Mouse (Mus musculus) stomach, postnatal 0 days (tissue): Measurements from ENCODE around the gene Ing1. TPM values are rescaled to one million over a fixed set of nuclear protein-coding genes. Genes with fewer than 3 reads are reported as not detected.
"Not testable (repeated sequence)": the region's sequence is repeated elsewhere in the genome, so short reads cannot be mapped to it uniquely, and the experiment has no call there.

Experiments used
- ATAC-seq: fragments of 200-750 bp; cut with Nextera tagmentation; 2 replicates; pipeline ENCODE4 v1.8.0; 2017; ENCODE audit not compliant: low FRiP score, low TSS enrichment
- DNase-seq: peaks from one replicate; pipeline ENCODE4 v3.0.0-alpha.2; 2016; ENCODE audit warnings: low spot score
- H3K27ac ChIP-seq: fragments of 300-500 bp; sonication (generic); replicated peaks from 2 replicates; pipeline ENCODE4 v1.5.1; 2014; ENCODE audit warnings: mild to moderate bottlenecking, control low read depth
- H3K27me3 ChIP-seq: fragments of 300-500 bp; sonication (generic); 2 replicates; pipeline ENCODE4 v1.6.1; 2014; ENCODE audit warnings: low read length; ENCODE audit not compliant: control insufficient read depth, insufficient read depth
- H3K36me3 ChIP-seq: fragments of 300-500 bp; sonication (generic); 2 replicates; pipeline ENCODE4 v1.6.1; 2014; ENCODE audit warnings: low read length, mixed read lengths; ENCODE audit not compliant: control insufficient read depth, insufficient read depth
- H3K4me1 ChIP-seq: fragments of 300-500 bp; sonication (generic); replicated peaks from 2 replicates; pipeline ENCODE4 v1.6.1; 2014; ENCODE audit warnings: antibody characterized with exemption; ENCODE audit not compliant: control insufficient read depth, insufficient read depth
- H3K4me2 ChIP-seq: fragments of 300-500 bp; sonication (generic); replicated peaks from 2 replicates; pipeline ENCODE4 v1.6.1; 2014; ENCODE audit warnings: low read depth, mild to moderate bottlenecking, control low read depth, moderate library complexity
- H3K4me3 ChIP-seq: fragments of 300-500 bp; sonication (generic); 2 replicates; pipeline ENCODE4 v1.5.1; 2014; ENCODE audit warnings: low read depth, low read length, control low read depth
- H3K9ac ChIP-seq: fragments of 300-500 bp; sonication (generic); 2 replicates; pipeline ENCODE4 v1.6.1; 2014; ENCODE audit warnings: mild to moderate bottlenecking, low read length, control low read depth, mixed read lengths
- H3K9me3 ChIP-seq: fragments of 300-500 bp; sonication (generic); 2 replicates; pipeline ENCODE4 v1.6.1; 2016; ENCODE audit warnings: low read length; ENCODE audit not compliant: control insufficient read depth
- CTCF ChIP-seq: IDR thresholded peaks from 2 replicates; pipeline ENCODE4 v1.5.1; 2016; ENCODE audit warnings: antibody characterized with exemption, low read depth, mild to moderate bottlenecking, moderate library complexity
- EP300 ChIP-seq: optimal IDR thresholded peaks from 2 replicates; pipeline ENCODE3; 2016; ENCODE audit warnings: antibody characterized with exemption
- WGBS: fragments of 180-500 bp; shearing (Covaris S2); extraction: QIAGEN DNeasy Blood & Tissue Kit; methylation state at CpG from one replicate; pipeline ENCODE4 v1.1.7; 2014; 5-methylcytosine and 5-hydroxymethylcytosine counted together
- polyA plus RNA-seq: library from polyadenylated mRNA; unstranded; fragments of >200 nt; fragmentation: Nextera tagmentation; extraction: Ambion mirVana; gene quantifications from 2 replicates; pipeline ENCODE4 v1.2.1, GENCODE M21; 2015

Ing1 gene
- polyA plus RNA-seq, 1 experiment from 2014 or later: 23.2 TPM

DNA sequence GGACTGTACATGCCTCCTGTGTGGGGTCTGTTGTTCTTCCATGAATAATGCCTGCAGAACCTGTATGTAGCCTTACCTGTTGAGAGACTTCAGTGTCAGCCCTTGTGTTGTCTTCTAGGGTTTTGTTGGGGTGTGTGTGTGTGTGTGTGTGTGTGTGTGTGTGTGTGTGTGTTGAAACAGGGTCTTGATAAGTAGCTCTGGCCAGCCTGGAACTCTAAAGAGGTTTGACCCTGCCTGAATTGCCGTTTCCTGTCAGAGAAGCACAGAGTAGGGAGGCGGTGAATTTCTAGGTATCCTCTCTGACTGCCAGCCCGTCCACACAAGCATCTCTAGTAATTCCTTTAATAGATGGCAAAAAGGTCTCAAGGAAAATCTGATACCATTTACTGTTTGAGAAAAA lies 4.1 kb downstream of the Ing1 start:
- Histone ChIP-seq H3K4me1 (peaks cover 3% of the 10 kb centered on the region; the same call in 1 of the 2 replicates), H3K27me3 (no peaks in the 10 kb centered on the region), H3K9me3 (no peaks in the 10 kb centered on the region), H3K27ac (no peak overlapping the region), H3K36me3 (peaks cover 11% of the 10 kb centered on the region), H3K9ac (no peak overlapping the region), H3K4me3 (no peak overlapping the region), H3K4me2 (no peak overlapping the region)
- DNase-seq (no peak), ATAC-seq (no peak)
- 50% methylated on average over 3 of the region's 3 CpGs for WGBS
- TF ChIP-seq CTCF (no peak), EP300 (no peak)

- peaks cover 3% of the 10 kb centered on the region; the same call in 1 of the 2 replicates for H3K4me1 ChIP-seq
- no peaks in the 10 kb centered on the region for H3K9me3 ChIP-seq
- H3K4me2 ChIP-seq: no peak overlapping the region
- no peak overlapping the region for H3K9ac ChIP-seq
- no peak for ATAC-seq
- H3K27me3 ChIP-seq: no peaks in the 10 kb centered on the region
- no peak overlapping the region for H3K4me3 ChIP-seq
- peaks cover 13% of the 10 kb centered on the region for H3K36me3 ChIP-seq
- H3K27ac ChIP-seq: no peak overlapping the region
- no peak for TF ChIP-seq EP300
- TF ChIP-seq CTCF: no peak
- DNase-seq: no peak
- 81% methylated on average over 9 of the region's 9 CpGs for WGBS
These were observed 4.8 kb downstream of the Ing1 start for GRCm38 (mm10) chr8:11560220-11560619.

DNA sequence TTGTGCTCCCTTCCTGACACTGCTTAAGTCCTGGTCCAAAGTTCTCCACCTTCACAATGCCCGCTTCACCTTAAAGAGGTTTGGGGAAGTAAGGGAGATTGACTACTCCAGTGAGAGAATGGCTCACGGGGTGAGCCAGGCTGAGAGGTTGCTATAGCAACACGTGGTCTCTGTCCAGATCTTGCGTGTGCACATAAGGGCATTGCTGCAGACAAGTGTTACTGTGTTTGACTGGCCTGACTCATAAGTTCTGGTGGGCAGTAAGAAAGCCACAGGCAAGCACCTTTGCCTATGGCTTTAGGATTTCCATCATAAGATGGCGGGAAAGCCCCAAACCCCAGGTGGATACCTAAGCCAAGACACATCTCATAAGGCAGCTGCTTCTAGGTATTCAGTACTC lies 8.9 kb downstream of the Ing1 start:
- peaks cover under 1% of the 10 kb centered on the region; the same call in 1 of the 2 replicates for H3K4me1 ChIP-seq
- WGBS: 89% methylated on average over 5 of the region's 5 CpGs
- H3K4me2 ChIP-seq: no peak overlapping the region
- no peak overlapping the region for H3K27ac ChIP-seq
- DNase-seq (no peak), ATAC-seq (no peak)
- TF ChIP-seq CTCF: no peak
- no peak for TF ChIP-seq EP300
- no peak overlapping the region for H3K4me3 ChIP-seq
- no peaks in the 10 kb centered on the region for H3K9me3 ChIP-seq
- no peaks in the 10 kb centered on the region for H3K27me3 ChIP-seq
- no peak overlapping the region for H3K9ac ChIP-seq
- peaks cover 13% of the 10 kb centered on the region for H3K36me3 ChIP-seq

- 74% methylated on average over 7 of the region's 7 CpGs for WGBS
- no peaks in the 10 kb centered on the region for H3K27me3 ChIP-seq
These were observed 9.3 kb downstream of the Ing1 start for GRCm38 (mm10) chr8:11564721-11565120.

DNA sequence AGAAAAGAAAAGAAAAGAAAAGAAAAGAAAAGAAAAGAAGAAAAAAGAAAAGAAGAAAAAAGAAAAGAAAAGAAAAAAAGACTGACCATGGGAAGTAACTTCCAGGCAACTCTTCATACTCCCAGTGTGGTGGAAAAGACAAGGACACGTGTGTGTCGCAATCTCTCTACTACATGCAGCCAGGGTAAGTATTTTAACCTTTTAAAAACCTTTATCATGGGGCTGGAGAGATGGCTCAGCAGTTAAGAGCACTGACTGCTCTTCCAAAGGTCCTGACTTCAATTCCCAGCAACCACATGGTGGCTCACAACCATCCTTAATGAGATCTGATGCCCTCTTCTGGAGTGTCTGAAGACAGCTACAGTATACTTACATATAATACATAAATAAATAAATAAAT lies 12.8 kb downstream of the Ing1 start:
- not testable (repeated sequence) for H3K4me3 ChIP-seq, H3K4me2 ChIP-seq, H3K36me3 ChIP-seq, H3K9ac ChIP-seq, H3K27ac ChIP-seq, ATAC-seq, H3K9me3 ChIP-seq, DNase-seq, H3K4me1 ChIP-seq, H3K27me3 ChIP-seq
- 92% methylated on average over 2 of the region's 2 CpGs for WGBS

More at GRCm38 (mm10) chr8:11564721-11565120, 9.3 kb downstream of the Ing1 start:
- Histone ChIP-seq H3K9me3 (no peaks in the 10 kb centered on the region), H3K36me3 (peaks cover 13% of the 10 kb centered on the region), H3K4me2 (no peak overlapping the region), H3K27ac (no peak overlapping the region), H3K4me1 (no peaks in the 10 kb centered on the region), H3K9ac (no peak overlapping the region), H3K4me3 (no peak overlapping the region)
- TF ChIP-seq CTCF (no peak), EP300 (no peak)
- no peak for ATAC-seq
- no peak for DNase-seq

DNA sequence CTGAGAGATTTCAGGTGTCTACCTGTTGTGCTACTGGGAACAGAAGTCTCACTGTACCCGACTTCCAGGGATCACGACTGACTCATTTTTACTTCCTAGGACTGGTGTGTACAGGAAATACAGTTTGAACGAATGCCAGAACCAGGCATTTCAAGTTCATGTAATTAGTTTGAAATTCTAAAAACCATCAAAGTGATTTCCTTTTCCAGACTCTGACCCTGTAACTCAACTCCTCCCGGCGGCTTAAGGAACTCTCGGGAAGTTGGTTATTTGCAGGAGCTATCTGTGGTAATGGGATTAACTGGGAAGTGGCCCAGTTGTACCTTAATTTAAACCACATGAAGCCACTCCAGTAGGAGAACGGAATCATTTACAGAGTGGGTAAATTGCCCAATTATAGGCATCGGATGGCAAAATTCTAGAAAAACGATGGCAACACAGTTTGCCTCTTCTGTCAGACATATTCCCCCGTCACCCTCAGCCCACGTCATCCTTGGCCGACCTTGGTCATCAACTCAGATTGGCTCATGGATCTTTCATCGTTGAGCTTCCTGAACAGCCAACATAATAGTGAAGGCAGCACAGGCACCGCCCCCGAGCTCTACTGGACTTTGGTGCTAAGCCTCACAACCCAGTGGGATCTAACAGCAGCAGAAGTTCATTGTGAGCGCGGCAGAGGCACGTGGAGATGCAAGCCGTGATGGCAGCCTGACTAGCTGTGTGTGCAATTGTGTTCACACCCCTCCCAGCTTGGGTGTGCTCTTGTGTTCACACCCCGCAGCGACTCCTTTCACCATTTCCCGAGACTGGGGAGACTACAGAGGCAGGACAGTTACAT lies 14.1 kb downstream of the Ing1 start:
- Histone ChIP-seq H3K4me2 (no peak overlapping the region), H3K9me3 (no peaks in the 10 kb centered on the region), H3K4me1 (no peaks in the 10 kb centered on the region), H3K36me3 (0 out of 2 replicates have a peak, but pooled peaks cover 2% of the 10 kb centered on the region), H3K9ac (no peak overlapping the region), H3K27me3 (no peaks in the 10 kb centered on the region), H3K4me3 (no peak overlapping the region), H3K27ac (no peak overlapping the region)
- 84% methylated on average over 22 of the region's 22 CpGs for WGBS
- TF ChIP-seq CTCF (no peak), EP300 (no peak)
- ATAC-seq (no peak), DNase-seq (no peak)
